Mouse (Mus musculus) cortical plate, adult 2 months (tissue): Measurements from ENCODE around the gene Mip. TPM values are rescaled to one million over a fixed set of nuclear protein-coding genes. Genes with fewer than 3 reads are reported as not detected.
A peak's percentile ranks its signal among the peaks of the same experiment; 100 is the strongest.

Experiments used
- H3K27ac ChIP-seq: fragments of 200-500 bp; 2 replicates; pipeline ENCODE4 v1.5.1; 2012; ENCODE audit warnings: low read length, control low read depth, inconsistent platforms; ENCODE audit not compliant: insufficient read depth
- H3K4me1 ChIP-seq: fragments of 200-500 bp; 2 replicates; pipeline ENCODE4 v1.6.1; 2011; ENCODE audit warnings: low read length; ENCODE audit not compliant: control insufficient read depth, insufficient read depth
- H3K4me3 ChIP-seq: fragments of 200-500 bp; 2 replicates; pipeline ENCODE4 v1.5.1; 2011; ENCODE audit warnings: mild to moderate bottlenecking, low read length, control low read depth; ENCODE audit not compliant: insufficient read depth
- CTCF ChIP-seq: fragments of 200-500 bp; IDR thresholded peaks from 2 replicates; pipeline ENCODE4 v1.5.1; 2011; ENCODE audit warnings: mild to moderate bottlenecking, control low read depth, low read length; ENCODE audit not compliant: insufficient read depth; ENCODE audit errors: extremely low read depth
- POLR2A ChIP-seq: fragments of 200-500 bp; IDR thresholded peaks from 2 replicates; pipeline ENCODE4 v1.6.1; 2011; ENCODE audit warnings: mild to moderate bottlenecking, low read length, control low read depth; ENCODE audit not compliant: insufficient read depth; ENCODE audit errors: extremely low read depth
- polyA plus RNA-seq: library from polyadenylated mRNA; depleted of rRNA; stranded (reverse); fragments of >200 nt; gene quantifications from 2 replicates; pipeline ENCODE4 v1.2.3, GENCODE M21; 2012

Mip gene
- polyA plus RNA-seq, 1 experiment, result not detected

DNA sequence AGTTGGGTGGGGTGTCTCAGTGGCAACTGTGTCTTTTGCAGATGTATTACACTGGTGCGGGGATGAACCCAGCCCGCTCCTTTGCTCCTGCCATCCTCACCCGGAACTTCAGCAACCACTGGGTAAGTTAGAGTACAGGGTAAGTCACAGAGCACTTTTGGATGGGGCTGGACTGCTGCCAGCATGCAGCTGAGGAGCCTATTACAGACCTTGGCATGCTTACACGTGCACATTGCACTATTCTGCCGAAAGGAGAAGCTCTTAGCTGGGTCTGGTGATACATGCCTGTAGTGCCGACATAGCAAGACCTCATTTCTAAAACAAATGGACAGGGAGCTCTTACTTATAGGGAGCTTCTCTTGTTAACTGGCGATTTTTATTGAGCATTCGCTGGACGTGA lies 2.0 kb downstream of the Mip start:
- no peak overlapping the region for H3K4me3 ChIP-seq
- no peak for TF ChIP-seq POLR2A
- TF ChIP-seq CTCF, result no peak
- no peaks in the 10 kb centered on the region; the same call in 1 of the 2 replicates for H3K4me1 ChIP-seq
- H3K27ac ChIP-seq, result no peak overlapping the region

DNA sequence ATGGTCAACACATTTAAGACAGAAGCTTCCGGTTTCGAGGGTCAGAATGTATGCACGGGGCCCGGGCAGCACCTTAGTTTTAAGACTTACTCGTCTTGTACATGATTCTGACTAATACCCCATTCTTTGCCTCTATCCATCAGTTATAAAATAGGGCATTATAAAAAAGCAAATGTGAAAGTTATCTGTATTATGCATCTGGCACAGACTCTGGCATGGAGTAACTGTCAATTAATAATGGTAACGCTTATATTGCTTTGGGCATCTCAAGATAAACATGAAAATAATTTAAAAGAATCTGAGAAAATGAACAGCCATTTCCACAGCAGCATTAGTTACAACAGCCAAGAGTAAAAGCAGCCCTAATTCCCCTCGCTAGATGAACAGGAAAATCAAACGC lies 2.4 kb downstream of the Mip start:
- Histone ChIP-seq H3K27ac (no peak overlapping the region), H3K4me1 (no peaks in the 10 kb centered on the region; the same call in 1 of the 2 replicates), H3K4me3 (no peak overlapping the region)
- TF ChIP-seq POLR2A, result no peak
- no peak for TF ChIP-seq CTCF

DNA sequence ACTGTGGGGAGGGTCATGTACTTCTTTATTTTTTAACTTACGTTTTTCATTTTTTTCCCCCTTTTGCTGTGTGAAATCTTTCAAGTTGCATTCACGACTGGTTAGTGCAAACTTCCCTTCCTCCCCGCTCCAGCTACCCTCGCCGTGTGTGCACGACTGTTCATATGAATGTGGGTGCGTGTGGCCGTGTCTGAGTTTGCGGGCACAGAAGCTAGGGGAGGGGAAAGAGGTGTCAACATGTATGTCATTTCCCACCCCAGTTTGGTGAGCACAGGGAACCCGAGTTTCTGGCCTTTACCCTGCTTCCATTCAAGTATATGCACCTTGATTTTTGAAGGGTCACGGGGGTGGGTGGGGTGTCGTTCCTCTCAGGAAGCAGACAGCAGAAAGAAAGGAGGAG lies 4.9 kb downstream of the Mip start:
- Histone ChIP-seq H3K4me3 (no peak overlapping the region), H3K27ac (no peak overlapping the region), H3K4me1 (no peaks in the 10 kb centered on the region)
- TF ChIP-seq POLR2A (no peak), CTCF (no peak)

DNA sequence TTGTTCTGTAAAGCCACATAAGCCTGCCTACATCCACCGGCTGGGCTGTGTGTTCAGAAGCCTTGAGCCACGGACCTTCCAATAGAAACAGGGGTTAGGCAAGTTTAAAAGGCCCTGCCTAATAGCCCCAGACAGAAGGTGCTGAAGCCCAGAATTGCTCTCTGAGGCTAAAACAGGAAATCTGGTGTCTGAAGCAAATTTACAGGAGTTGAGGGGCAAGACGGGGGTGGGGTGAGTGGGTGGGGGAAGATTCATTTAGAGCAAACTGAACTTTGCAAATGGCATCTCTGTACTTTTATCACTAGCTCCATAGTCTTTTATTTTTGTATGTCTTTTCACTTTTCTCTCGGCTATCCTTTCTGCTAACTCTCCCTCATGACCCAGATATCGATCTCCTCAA lies 5.5 kb downstream of the Mip start:
- Histone ChIP-seq H3K4me1 (no peaks in the 10 kb centered on the region; the same call in 1 of the 2 replicates), H3K4me3 (peak overlapping the region; percentile 91; the same call in 1 of the 2 replicates), H3K27ac (no peak overlapping the region)
- TF ChIP-seq POLR2A (no peak), CTCF (no peak)

DNA sequence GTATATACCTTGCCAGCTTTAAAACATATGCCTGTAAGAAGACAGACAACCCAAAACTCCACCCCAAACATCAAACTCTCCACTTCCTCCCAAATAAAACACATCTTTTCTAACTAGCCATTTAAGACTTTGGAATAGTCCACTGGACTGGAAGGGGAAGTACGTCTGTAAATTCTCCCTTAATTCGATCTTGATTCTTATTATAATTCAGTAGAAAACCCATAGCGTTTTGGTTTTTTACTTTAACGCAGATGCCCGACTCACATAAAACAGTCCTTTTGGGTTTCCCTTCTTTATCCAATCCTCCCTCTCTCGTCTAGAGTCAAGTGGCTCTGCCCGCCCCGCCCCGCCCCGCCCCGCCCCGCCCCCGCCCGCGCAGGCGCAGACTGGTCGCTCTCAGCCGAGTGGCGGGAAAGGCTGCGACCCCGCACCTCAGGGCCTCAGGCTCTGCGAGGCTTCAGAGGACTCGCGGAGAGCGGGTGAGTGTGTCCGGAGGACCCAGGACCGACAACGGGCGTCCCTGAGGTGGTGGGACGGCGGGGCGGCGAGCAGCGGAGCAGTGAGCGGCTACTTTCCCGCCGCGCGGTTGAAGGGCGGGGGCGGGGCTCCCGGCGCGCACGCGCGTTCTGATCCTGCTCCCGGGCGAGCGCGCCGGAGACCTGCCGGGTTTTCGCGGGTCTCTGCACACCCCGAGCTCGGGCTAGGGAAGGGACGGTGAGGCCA lies 6.2 kb downstream of the Mip start, which contains the start of gene Timeless:
Timeless (plus strand) TSS at position 369 of the 723 bp plus-strand sequence.
- Histone ChIP-seq H3K4me1 (no peaks in the 10 kb centered on the region; the same call in 1 of the 2 replicates), H3K4me3 (peak within 1 kb of the TSS; percentile 91), H3K27ac (peak within 1 kb of the TSS; percentile 85)
- TF ChIP-seq POLR2A (peak; percentile 83), CTCF (no peak)

DNA sequence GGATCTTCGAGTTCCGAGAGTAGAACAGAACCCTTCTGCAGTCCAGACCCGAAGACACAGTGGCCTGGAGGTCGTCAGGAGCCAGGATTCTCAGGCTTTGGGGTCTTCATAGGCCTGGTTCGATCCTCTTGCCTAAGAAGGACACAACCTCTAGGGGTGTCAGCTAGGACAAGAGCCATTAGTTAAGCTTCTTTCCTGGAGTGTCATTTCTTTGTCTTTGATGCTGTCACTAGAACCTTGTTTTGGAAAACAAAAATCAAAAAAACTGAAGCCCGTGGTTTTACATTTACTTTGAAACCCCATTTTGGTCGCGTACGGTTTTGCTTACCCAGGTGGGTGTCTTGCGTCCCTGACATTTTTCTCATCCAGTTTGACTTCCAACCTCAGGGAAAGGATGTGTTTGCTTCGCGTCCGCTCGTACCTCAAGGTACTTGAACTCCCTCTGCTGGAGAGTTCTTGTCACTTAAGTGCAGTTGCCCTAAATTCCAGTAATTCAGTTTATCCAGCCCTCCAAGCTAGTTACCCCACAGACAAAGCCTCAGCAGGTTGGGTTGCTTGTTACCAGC lies 6.9 kb downstream of the Mip start:
- H3K4me3 ChIP-seq, result peak overlapping the region; percentile 91
- H3K4me1 ChIP-seq, result no peaks in the 10 kb centered on the region; the same call in 1 of the 2 replicates
- peak; percentile 82 for TF ChIP-seq CTCF
- no peak for TF ChIP-seq POLR2A
- peak overlapping the region; percentile 85 for H3K27ac ChIP-seq

DNA sequence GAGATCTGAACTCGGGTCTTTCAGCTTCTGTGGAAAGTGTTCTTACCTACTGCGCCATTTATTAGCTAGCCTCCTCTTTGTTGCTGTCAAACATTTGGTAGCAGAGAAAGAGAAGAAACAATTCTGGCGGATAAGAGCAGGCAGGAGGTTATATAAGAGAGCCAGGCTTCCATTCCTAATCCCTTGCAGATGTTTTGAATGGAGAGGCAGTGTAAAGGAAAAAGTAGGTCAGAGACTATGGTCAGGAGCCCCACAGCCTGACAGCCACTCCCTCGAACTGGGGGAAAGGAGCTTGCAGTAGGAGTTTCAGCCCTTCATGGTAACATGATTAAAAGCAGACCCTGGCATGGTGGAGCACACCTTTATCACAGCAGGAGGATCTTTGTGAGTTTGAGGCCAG lies 10.7 kb downstream of the Mip start:
- no peak overlapping the region for H3K4me3 ChIP-seq
- H3K4me1 ChIP-seq, result no peaks in the 10 kb centered on the region; the same call in 1 of the 2 replicates
- H3K27ac ChIP-seq, result no peak overlapping the region
- TF ChIP-seq CTCF (no peak), POLR2A (no peak)

DNA sequence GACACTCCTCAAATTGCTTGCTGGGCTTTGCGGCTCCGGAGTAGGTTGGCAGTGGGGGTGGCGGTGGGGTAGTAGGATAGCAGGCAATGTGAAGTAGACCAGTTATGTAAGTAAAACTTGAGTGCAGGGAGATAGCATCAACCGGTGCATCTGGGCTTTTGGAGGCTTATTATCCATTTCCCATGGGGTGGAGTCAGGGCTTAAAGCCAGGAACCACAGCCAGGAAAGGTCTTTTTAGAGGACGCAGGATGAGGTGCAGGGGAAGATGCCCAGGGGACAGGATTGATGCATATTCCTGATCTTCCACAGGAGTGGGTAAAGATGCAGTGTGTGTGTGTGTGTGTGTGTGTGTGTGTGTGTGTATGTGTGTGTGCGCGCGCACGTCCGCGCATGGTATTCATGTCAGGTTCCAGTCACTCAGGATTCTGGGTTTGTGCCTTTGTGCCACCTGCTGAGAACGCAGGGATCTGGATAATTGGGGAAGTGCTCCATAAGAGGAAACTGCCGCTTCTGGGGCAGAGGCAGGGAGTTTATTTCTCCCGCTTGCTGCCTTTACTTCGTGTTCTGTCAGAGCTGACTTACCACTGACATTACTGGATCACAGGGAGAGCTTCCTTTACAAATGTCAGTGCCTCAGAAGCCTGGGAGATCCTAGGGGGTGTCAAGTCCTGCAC lies 12.3 kb downstream of the Mip start:
- no peaks in the 10 kb centered on the region; the same call in 1 of the 2 replicates for H3K4me1 ChIP-seq
- H3K27ac ChIP-seq, result no peak overlapping the region
- no peak for TF ChIP-seq POLR2A
- H3K4me3 ChIP-seq, result no peak overlapping the region

DNA sequence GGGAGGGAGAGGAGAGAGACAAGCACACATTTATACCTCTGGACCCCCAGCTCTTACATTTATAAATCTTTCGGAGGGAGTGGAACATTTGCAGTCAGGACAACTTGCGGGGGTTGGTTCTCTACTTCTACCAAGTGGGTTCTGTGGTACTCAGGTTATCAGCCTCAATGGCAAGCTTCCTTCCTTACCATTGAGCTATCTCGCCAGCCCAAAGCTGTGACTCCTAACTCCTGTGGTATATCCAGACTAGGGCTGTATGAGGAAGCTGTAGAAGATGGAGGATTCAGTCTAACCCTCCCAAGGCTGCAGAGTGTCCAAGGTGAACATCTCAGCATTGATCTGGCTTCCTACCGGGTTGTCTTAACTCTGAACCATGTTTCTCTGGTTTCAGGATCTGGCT lies 13.5 kb downstream of the Mip start:
- no peaks in the 10 kb centered on the region; the same call in 1 of the 2 replicates for H3K4me1 ChIP-seq
- H3K4me3 ChIP-seq, result no peak overlapping the region
- TF ChIP-seq CTCF (no peak), POLR2A (no peak)
- no peak overlapping the region for H3K27ac ChIP-seq

DNA sequence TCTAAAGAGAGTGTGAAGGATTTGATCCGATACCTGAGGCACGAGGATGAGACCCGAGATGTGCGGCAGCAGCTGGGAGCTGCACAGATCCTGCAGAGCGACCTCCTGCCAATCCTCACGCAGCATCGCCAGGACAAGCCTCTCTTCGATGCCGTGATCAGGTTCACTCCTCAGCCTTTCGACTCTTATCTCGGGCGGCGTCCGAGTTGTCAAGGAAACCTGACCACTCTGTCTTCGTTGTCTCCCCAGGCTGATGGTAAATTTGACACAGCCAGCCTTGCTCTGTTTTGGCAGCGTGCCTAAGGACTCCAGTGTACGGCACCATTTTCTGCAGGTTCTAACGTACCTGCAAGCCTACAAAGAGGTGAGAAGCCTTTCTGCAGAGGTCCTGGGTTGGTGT lies 14.5 kb downstream of the Mip start:
- Histone ChIP-seq H3K4me1 (no peaks in the 10 kb centered on the region; the same call in 1 of the 2 replicates), H3K27ac (no peak overlapping the region), H3K4me3 (no peak overlapping the region)
- no peak for TF ChIP-seq CTCF
- TF ChIP-seq POLR2A, result no peak
